Mouse (Mus musculus) right cerebral cortex, postnatal 36 days (tissue): Measurements from ENCODE around the gene Agbl2.
A peak's percentile ranks its signal among the peaks of the same experiment; 100 is the strongest.

Experiments
- DNase-seq, 2 experiments: peaks; one replicate each; pipeline ENCODE4 v3.0.0; 2022; ENCODE audit warnings: low spot score in 2 of 2, mixed read lengths in 1 of 2

Gene Agbl2

DNA sequence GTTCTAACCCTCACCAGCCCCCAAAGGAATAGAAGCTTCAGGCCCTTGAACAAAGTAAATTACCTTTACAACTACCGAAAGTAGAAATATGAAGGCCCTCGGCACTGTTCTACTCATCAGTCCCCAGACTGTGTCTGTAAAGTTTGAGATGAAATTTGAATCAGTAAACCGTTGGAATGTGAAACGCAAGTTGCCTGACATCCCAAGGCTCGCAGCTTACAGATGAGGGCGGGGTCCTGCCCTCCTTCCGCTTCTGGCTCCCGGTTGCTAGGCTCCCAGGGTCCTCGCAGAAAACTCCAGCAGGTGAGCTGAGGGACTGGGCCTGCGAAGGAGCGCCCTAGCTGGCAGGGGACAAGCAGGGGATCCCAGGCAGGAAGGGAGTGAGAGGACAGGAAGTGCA lies at the start of gene Agbl2:
TSS of gene Agbl2 (plus strand) at position 270 of the 400 bp plus-strand sequence.
- DNase-seq = no peak

DNA sequence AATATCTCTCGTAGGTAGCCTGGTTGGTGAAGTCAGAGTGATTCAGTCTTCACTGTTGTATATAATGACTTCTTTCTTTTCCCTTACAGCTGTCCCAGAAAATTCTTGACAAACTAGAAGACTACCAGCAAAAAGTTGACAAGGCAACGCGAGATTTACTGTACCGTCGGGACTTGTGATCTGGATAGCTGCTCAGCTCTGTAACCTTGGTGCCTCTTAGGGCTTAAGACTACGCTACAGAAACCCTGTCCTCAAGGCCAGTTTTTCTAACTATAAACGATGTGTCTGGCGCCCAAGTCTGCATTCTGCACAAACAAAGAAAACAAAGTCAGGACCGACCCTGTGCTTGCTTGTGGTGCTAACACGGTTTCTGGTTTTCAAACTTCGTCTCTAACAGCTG lies 47.2 kb upstream of the Agbl2 start:
- no peak for DNase-seq

DNA sequence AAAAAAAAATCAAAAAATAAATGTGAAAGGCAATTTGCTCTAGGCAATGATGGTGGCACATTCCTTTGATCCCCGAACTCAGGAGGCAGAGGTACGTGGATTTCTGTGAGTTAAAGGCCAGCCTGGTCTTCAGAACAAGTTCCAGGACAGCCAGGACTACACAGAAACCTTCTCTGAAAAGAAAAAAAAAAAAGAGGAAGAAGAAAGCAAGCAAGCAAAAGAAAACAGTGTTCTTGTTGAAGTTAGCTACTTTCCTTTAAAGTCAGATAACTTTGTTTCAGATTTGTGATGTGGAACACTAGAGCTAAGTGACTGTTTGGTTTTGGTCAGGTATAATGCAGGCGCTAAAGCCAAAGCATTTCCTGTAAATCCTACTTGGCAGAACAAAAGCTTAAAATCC lies 43.7 kb upstream of the Agbl2 start:
- no peak for DNase-seq

- DNase-seq = no peak
These were observed 43.2 kb upstream of the Agbl2 start for GRCm38 (mm10) chr2:90739327-90739726.

- DNase-seq = no peak
These were observed 42.6 kb upstream of the Agbl2 start for GRCm38 (mm10) chr2:90739921-90740320.

DNA sequence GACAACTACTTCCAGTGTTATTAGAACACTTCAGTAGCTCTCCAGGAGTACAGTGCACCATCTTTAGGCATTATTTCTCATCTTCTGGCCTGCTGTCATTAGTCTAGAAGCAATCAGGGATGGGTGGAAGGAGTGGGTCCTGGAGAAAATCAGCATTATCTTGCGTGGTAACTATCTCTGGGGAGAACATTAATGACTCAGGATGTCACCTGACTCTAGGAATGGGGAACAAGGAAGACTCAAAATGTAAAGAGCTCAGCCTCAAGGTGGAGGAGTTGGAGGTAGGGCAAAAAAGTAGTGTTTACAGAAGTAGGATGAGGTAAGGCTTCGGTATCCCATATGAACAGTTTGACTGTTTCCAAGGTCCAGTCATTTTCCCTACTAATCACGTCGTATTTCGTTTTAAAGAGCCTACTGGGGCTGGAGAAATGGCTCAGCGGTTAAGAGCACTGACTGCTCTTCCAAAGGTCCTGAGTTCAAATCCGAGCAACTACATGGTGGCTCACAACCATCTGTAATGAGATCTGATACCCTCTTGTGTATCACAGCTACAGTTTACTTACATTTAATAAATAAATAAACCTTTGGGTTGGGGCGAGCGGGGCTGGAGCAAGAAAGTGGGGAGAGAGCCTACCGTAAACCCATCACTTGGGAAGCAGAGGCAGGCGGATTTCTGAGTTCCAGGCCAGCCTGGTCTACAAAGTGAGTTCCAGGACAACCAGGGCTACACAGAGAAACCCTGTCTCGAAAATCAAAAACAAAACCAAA lies 38.1 kb upstream of the Agbl2 start:
- DNase-seq = no peak

GRCm38 (mm10) chr2:90745053-90745678 lies 37.4 kb upstream of the Agbl2 start, which contains the start of gene Fnbp4:
Gene Fnbp4, plus strand, starts transcription at chr2:90745370.
- DNase-seq = peak; percentile 98 to 99

- peak in 1 of 2 experiments; percentile 16 for DNase-seq
These were observed 36.6 kb upstream of the Agbl2 start for GRCm38 (mm10) chr2:90745740-90746537.

- DNase-seq = no peak
These were observed 36.0 kb upstream of the Agbl2 start for GRCm38 (mm10) chr2:90746538-90746865.

GRCm38 (mm10) chr2:90747131-90747530 lies 35.4 kb upstream of the Agbl2 start:
- no peak for DNase-seq

- no peak for DNase-seq
These were observed 32.7 kb upstream of the Agbl2 start for GRCm38 (mm10) chr2:90749676-90750459.

- no peak for DNase-seq
These were observed 29.0 kb upstream of the Agbl2 start for GRCm38 (mm10) chr2:90753565-90753964.

GRCm38 (mm10) chr2:90754188-90754587 lies 28.3 kb upstream of the Agbl2 start:
- no peak for DNase-seq

DNA sequence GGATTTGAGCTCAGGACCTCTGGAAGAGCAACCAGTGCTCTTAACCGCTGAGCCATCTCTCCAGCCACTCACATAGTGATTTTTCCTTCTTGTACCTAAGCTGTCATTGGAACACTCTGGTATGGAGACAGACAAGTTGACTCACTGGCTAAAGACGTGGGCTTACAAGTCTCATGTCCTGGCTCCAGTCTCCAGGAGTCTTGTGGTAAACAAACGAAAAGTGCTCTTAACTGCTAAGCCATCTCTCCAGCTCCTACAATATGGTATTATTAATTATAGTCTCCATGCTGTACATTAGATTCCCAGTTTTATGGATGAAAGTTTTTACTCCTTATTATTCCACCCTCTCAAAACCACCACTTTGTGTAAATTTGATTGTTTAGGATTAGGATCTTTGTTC lies 17.4 kb upstream of the Agbl2 start:
- DNase-seq = no peak

GRCm38 (mm10) chr2:90781323-90781722 lies 1.2 kb upstream of the Agbl2 start:
- no peak for DNase-seq

- no peak for DNase-seq
These were observed 589 bp upstream of the Agbl2 start for GRCm38 (mm10) chr2:90781938-90782337.

DNA sequence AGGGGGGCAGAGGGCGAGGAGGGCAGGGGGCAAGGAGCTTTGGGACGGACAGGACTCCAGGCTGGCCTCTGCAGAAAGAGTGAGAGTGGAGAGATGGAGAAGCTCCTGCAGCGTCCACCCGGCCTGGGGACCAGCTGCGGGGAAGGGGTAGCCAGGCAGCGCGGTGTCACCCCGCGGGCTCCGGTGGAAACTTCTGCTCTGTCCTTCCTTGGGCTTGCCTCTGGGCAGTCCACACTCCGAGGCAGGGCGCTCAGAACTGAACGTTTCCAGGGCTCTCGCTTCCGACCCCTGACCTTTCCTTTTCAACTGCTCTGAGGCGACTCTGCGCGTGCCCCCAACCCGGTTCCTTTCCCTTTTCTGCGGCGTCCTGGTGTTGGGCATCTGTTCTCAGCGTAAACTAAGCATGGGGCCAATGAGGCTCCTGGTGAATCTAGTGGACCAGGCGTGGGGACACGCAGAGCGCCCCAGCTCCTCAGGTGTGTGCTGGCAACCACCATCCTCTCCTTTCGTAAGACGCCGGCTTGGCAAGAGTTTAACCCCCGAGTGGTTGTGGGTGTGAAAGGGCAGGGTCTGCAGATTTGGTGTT lies 467 bp downstream of the Agbl2 start:
- no peak for DNase-seq

DNA sequence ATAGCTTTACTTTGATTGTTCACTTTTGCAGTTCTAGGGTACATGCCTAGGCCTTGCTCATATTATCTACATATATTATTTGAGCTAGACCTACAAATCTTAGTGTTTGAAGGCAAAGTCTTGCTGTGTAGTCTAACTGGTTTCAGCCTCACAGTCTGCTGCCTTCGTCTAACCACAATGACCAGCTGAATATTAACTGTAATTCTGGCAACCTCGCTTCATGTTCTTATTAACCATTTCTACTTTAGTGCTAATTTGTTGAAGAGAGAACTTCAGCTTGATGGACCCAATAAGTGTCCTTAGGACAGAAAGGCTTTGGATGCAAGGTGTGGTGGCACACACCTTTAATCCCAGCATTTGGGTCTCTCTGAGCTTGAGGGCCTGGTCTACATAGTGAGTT lies 5.6 kb downstream of the Agbl2 start:
- DNase-seq = no peak

DNA sequence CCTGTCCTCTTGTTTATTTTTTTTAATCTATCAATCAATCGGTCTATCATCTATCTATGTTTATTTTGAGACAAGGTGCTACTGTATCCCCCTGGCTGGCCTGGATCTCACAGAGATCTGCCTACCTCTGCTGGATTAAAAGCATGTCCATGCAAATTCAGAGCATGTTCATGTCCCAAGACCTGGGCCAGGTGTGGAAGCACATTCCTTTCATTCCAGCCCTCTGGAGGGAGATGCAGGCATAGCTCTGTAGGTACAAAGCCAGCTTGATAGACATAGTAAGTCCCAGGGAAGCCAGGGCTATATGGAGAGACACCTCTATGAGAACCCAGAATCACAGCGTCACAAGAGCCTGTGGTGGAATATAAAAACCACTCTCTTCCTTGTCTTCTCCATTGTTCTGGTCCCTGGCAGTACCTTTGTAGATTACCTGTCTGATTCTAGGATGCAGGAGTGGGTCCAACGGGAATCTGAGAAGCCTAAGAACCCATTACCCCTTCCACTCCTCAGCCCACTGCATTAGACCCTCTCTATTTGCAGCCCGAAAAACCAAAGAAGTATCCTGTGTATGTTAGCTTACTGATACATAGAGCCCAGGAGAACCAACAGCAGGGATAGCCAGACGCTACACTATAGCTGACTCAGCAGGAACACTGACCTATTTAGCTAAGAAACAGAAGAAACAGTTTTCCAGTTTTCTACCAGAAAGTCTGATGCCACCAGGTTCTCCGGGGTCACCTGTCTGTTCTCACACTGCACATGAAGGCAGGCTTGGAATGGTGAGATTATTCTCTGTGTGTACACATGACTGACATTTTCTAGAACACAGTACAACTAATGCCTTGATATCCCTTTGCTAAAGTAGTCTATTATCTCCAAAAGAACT lies 26.0 kb downstream of the Agbl2 start:
- DNase-seq = no peak

GRCm38 (mm10) chr2:90810751-90811150 lies 28.2 kb downstream of the Agbl2 start:
- DNase-seq = no peak
